Mouse (Mus musculus) right cerebral cortex, postnatal 25 days (tissue): Measurements from ENCODE around the gene Immp2l.

Experiments
- DNase-seq: peaks from one replicate; pipeline ENCODE4 v3.0.0; 2022

Immp2l gene

DNA sequence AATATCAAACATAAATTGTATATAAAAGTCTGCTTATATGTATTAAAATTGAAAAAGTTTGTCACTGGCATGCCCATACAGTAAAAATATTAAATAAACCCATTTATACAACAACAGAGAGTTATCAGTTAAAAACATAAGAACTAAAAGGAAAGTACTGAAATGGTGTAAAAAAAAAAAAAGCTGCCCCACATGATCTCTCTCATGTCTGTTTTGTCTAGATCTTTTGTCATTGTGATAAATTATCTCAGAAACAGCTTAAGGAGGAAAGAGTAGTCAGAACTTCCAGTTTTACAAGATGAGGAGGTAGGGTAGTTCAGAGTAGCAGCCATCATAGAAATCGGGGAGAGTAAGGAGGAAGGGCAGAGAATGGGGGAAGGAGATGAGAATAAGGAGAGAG lies 298.1 kb downstream of the Immp2l start:
- no peak for DNase-seq

DNA sequence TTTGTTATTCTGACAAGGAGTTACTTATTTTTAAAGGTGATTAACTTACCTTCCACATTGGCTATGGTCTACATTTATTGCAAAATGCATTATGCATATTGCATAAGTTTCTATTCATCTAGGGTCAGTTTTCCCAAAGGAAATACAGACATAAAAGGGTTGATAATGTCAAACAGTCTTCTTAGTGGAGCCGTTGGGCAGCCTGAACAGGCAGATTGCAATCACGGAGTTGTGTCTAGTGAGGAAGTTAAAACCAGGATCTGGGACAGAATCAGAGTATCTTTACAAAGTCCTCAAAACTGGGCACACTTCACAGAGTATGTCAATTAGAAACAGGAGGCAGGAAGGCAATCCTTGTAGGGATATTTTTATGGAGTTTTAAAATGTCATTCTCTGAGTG lies 300.5 kb downstream of the Immp2l start:
- DNase-seq: no peak

DNA sequence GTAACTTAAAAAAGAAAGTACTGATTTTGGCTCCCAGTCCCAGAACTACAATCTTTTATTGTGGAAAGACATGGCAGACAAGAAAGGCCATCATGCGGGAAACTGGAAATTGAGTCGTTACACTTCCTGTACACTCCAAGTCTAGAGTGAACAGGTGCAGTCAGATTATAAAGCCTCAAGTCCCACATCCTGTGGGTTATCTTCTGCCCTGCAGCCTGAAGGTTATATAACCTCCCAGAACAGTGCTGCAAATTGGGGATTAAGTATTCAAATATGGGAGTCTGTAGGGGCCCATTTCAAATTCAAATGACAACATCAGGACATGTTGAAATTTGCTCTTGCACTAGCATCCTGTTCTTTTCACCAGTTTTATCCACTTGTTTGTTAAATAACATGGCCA lies 301.9 kb downstream of the Immp2l start:
- no peak for DNase-seq

DNA sequence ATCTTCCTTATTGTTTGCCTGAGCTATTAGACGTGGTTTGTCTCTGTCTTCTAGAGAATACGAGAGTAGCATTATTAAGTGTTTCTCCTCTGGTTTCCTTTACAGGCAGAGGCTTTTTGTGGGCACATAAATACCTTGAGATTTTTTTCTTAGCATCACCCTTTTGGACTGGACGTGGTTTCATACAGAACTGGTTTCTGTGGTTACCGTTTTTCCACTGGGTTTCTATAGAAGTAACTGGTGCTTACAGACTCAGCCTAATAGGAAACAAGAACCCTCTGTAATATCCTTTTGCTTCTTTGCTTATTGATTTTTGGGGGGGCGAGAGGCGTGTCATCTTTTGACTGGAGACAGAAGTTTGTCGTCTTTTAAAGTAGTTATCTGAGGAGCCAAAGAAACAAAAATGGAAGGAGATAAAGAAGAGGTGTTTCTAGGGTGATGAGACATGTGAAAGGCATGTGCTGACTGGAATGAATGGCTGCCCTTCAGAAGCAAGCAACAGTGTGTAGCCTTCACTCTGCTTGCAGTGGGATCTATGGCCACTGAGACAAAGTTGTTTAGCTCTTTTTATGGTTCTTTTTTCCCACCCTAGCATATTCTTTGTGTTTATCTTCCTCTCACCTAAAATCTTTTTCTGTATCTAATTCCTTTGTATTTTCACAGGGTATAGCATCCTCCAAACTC lies 307.2 kb downstream of the Immp2l start:
- no peak for DNase-seq

DNA sequence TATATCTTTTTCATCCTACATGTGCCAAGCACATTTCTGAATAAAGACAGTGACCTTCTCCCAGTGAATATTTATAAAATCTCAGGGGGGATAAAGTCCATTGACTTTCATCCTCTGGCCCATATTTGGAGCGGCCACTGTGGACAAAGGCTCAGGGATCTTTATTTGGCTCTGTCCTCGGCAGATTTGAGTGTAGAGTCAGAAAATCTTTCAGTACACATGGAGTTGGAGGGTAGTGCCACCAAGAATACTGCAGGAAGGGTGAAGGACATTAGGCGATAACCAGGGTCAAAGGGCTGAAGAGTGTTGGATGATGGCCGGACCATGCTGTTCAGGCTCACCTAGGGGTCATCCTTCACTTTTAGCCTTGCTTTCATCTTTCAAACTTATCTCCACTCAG lies 321.7 kb downstream of the Immp2l start:
- DNase-seq: no peak

DNA sequence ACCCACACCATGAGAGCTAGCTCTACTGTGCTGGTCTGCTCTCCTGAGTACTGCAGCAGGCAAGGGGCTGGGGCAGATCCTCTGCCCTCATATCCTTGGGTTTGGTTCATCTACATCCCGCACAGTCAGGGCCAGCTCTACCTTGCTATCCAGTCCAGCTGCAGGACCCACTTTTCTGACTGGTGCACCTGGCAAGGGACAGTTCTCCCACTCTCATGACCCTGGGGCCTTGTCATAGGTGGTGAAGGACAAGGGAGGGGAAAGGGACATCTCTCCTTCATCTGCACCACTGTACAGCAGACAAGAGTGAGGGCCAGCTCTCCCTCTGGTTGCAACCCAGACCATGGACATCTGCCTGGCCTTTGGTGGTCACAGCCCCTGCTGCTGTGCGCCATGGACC lies 323.6 kb downstream of the Immp2l start:
- DNase-seq: no peak

DNA sequence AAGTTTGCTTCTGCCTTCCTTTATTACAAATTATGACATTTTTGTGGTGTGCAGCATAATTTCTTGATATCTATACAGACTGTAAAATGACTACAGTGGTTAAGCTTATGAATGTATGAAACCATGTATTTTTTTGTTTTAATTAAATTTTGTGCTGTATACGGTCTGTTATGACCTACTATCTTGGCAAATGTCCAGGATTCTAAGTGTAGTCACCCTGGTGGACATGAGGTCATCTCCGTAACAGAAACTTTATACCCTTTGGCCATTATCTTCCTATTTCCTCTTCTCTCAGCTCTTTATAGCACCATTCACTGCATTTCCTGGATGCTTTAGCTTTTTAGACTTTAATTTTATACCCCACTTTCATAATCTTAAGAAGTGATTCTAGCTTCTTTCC lies 325.5 kb downstream of the Immp2l start:
- no peak for DNase-seq

DNA sequence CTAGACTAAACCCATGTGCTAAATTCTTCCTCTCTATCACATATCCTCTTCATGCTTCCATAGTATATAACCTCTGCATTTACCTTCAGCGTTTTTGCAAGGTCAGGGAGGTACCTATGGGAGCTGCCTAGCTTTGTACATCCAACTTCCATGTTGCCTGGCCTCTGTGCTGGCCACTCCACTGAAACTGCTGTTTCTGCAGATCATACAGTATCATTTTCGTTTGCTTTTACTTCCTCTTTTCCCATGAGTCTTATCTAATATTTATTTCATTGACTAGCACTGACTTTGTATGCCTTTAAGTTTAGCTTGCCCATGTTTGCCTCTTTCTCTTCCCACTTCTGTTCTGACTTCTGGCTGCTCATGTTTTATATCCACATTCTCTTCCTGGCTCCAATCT lies 325.9 kb downstream of the Immp2l start:
- DNase-seq: no peak

DNA sequence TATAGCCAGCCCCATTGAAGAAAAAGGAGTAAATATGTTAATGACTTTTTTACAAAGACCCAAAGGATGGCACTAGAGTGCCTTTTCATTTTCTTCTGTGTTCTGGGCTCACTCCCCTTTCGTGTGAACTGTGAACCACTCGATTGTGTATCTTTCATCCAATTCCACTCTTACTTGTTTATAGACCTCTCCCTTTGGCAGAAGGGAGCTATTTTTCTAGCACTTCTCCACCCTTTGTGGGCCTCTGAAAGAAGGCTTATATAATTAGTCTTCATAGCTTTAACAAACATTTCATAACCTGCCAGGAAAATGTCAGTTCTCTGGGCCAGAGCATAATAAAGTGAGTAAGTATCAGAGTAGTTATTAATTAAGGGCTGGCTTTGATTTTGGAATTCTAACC lies 327.4 kb downstream of the Immp2l start:
- no peak for DNase-seq

DNA sequence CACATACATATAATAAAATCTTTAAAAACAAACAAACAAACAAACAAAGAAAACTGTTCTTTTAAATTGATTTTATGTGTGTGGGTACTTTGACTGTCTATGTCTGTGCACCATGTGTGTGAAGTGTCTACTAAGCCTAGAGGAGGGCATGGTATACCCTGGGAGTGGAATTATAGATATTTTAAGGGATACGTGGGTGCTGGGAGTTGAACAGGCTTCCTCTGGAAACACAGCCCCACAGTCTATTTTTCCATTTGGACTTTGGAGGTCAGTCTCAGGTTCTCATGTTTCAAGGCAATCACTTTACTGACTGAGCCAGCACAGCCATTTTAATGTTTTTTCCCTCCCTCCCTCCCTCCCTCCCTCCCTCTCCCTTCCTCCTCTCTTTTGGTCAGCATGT lies 331.0 kb downstream of the Immp2l start:
- DNase-seq: no peak

DNA sequence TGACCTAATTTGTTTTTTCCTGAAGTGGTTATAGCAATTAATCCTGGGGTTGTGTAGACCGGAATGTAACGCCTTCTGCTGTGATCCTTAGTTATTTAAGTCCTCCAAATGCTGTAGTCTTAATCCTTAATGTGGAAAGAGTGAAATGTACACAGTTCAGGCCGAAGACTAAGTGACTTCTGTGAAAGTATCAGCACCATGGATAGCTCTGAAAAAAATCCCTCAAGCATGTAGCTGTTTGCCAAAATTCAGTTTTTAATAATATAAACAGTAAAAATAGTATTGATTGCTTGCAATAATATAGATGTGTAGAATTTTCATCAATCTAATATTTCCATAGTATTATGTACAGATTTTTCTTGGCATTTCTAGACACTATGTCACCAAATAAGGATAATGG lies 332.1 kb downstream of the Immp2l start:
- DNase-seq: no peak

DNA sequence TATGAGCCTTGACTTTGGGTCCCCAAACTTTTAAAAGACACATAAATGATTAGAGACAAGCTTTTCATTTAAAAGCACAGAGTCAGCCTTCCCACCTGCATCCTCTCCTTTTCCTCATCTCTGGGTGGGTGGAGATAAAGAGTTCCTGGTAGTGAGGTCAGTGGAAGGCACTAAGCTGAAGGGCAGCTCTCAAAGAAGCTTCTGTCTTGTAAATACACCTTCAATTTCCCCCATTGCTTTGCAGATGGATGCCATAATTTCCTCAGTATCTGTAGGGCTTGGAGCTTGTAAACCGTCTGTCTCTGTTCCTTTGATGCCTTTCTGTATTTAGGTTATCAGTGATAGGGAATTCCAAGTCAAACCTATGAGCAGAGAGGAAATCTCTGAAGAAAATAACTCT lies 362.8 kb downstream of the Immp2l start:
- no peak for DNase-seq

DNA sequence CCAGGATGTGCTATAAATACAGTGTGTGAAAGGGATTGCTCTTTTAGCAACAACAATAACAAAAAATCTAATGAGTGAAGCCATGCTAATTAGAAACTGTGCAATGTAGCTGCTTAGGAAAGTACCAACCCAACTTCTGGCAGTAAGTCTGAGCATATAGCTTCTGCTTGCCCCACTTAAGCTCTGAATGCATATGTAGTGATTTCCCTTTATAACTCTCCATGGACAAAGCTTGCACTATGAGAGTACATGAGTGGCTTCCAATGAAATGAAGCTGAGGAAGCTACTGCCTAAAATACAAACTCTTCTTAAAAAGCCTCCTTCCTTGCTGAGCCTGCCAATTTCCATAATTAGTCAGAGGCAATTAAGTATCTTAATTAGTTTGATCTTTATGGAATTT lies 370.3 kb downstream of the Immp2l start:
- no peak for DNase-seq

DNA sequence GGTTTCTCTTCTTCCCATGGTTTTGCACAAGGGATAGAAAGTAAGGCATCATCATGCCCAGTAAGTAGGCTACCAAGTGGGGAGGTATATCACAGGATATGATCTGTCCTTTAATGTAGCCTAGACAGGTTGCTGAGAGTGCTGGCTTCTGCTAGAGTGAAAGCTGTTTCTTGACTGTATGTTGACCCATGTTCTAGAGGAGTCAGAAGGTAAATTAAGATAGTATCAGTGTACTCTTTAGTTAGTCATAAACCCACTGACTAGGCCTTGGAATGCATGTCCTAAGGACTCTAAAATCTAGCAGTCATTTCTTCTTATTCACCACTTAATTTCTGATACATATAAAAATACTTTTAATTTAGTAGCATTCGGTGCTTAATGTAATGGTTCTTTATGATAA lies 377.2 kb downstream of the Immp2l start:
- DNase-seq: no peak

DNA sequence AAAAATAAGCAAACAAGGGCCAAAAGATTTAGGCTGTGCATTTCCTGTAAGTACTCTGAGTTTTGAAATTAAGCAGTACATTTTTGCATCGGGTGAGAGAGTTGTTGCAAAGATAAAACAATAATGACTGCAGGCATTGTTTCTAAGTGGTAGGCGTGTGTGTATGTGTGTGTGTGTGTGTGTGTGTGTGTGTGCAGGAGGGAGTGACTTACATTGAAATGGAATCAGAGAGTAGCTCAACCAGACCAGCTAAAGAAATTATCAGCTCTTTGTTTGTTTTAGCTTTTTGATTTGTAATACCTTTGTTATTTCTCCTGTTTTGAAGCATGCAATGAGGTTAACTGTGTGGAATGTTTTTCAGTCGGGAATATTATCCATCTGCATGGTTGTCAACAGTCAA lies 378.0 kb downstream of the Immp2l start:
- DNase-seq: no peak

DNA sequence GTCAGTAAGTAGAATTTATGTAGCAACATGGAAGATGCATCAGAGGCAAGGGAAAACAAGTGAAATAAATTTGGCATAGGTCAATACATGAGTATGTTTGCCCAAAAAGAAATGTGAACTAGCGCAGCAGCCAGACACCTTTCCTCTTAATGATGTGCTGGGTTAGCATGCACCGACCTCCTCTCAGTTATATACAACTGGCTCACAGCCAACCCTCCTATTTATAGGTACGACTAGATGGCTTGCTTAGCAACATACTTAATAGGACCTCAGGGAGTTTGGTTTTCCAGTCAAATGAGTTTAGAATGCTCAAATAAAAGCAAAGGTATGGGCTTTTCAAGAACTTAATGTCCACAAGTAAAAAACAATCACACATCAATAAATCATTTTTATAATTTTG lies 385.5 kb downstream of the Immp2l start:
- DNase-seq: no peak

DNA sequence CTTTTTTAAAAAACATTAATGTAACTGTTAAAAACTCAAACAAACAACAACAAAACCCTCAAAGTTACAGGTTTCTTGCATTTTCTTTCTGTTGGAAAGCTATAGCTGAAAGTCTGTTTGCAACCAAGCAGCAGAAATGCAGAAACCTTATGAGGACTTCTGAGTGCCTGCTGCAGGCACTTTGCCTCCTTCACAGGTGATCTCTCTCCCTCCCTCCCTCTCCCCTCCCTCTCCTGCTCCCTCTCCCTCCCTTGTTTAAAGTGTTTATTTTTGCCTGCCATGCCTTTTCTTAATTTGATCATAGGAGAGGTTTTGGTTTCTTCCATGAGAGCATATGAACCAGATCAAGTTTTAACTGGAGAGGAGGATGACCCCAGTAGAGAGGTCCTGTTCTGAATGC lies 392.7 kb downstream of the Immp2l start:
- DNase-seq: no peak

DNA sequence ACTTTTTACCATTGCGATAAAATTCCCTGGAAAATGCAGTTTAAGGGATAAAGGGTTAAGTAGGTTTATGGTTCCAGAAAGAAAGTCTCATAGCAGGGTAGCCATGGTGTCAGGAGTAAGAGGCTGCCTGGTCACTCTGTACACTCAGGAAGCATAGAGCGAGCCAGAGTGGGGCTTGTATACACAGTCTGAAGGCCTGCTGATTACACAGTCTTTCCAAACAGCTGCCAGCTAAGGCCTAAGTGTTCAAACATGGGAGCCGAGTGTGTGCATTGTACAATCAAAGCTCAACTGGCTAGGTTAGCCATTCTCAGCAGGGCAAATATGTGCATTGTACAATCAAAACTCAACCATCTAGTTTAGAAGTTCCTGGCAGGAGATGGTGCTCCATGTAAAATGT lies 393.2 kb downstream of the Immp2l start:
- no peak for DNase-seq

DNA sequence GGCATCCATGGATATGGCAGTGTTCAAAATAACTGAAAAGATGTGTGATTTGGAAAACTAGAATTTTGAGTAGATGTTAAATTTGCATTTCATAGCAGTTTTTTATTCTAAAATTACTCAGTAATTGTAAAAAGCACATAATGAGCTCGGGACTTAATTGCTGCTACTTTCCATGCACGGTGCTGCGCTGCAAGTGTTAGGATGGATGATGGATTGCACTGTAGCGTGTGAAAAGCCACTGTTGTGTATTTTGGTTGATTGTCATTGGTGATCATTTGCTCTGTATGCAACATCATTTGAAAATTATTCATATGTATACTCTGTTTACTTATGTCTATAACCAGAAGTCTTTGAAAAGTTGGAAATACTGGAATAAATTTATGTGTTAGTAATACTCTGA lies 394.1 kb downstream of the Immp2l start:
- no peak for DNase-seq

DNA sequence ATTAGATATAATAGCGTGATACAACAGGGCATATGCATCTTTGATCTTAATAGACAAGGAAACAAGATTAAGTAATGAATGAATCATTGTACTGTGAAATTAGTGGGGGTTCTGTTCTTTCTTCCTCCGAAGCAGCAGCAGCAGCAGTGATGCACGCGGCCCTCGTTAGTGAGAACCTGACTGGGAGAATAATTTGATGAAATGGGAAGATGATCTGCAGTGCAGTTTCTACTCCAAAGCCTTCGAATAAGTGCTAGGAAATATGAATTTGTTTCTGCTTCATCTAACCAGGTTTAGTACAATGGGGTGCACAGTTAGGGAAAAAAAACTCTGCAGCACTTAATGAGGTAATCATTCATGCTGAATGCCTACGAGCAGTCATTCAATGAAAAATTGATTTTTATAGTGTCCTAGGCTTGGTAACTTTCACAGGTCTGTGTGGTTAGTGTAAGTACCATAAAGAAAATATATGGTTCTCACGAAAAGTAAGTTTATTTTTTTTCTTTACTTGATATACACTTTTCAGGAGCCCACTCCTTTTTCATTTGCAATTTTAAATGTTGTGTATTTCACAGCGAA lies 401.3 kb downstream of the Immp2l start:
- DNase-seq: no peak

DNA sequence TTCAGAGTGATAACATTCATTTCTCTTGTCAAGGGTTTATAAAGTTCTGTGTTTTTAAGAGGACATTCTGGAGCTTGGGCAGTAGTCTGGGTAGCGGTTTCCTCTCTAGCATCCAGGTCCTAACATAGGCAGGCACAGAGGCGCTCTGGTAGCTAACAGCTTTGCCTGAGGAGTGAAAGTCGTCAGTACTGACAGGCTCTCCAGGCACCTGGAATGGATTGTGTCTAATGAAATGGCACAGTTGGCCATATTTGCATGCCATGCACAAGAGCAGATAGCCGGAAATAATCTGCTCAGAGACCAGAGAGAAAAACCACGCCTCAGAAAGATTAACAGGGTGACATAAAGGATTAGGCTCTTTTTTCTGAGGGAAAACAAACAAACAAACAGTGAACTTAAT lies 403.6 kb downstream of the Immp2l start:
- DNase-seq: no peak

DNA sequence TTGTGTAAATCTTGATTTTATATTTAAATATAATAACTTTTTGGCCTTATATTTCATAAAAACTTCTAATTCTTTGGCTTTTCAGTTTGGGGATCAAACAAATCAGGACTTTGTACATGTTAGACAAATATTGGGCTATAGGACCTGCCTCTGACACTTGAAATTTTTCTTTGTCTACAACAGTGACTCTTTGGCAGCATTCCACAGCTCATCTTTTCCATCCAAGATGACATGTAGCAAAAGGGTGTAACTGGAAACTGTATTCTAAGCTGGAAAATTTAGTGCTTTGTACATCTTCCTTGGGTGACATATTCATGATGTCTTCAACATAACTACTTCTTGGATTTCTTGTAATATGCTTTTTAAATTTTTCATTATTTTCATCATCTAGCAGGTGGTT lies 404.9 kb downstream of the Immp2l start:
- no peak for DNase-seq

DNA sequence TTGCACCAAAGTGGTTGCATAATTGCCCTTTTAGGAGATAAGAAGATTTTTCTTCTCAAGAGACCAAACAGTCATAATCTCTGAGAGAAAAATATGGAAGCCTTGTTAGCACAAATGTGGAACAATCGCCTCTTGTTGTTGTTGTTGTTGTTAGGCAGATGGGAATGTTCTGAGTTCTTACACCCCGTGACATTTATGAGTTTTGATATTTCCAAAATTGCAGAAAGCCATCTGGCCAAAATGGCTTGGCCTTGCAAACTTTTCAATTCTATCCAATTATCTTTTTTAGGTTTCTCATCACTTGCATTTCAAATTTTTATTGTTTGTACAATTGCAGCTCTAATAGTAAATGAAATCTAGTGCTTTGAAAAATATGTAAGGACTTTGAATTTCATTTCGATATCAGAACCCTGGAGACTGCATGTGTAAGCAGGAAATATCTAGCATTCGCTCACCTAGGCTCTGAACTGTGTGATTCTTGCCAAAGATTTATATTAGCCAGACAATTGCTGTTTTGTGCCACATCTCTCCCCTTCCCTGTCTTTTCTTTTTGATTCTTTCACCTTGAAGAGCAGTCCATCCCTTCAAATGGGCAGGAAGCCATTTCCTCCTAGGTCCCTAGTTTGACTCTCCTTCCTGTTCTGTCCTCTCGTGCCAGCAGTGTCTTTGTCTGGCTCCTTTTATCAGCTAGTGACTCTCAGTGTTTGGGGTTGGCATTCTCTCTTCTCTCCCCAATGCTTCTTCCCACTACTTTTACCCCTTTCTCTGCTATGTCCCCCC lies 412.5 kb downstream of the Immp2l start:
- DNase-seq: no peak

DNA sequence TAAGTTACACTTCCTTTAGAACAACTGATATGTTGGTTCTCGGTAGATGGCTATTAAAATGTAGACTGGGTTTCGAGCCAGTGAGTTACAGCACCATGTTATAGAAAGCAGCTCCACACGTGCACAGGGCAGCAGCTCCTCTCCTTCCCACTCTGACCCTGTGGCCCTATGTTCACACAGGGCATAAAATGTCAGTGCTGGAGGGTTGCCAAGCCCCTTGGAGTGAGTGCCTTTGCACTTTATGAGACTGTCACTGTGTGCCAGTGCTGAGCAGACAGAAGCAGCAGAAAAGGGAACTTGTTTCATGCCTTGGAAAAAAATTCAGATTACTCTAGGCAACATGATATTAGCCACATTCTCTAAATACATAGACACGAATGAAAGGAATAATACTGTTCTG lies 414.6 kb downstream of the Immp2l start:
- DNase-seq: no peak
